Mouse (Mus musculus) brown adipose tissue, adult 24 weeks (tissue): ENCODE data around the gene Fignl1. TPM values are rescaled to one million over a fixed set of nuclear protein-coding genes. Genes with fewer than 3 reads are reported as not detected.
A peak's percentile ranks its signal among the peaks of the same experiment; 100 is the strongest.

Experiments
- H3K27ac ChIP-seq: fragments of 200-500 bp; replicated peaks from 2 replicates; pipeline ENCODE4 v1.5.1; 2012; ENCODE audit warnings: low read depth, mild to moderate bottlenecking, low read length
- H3K4me1 ChIP-seq: fragments of 200-500 bp; 2 replicates; pipeline ENCODE4 v1.6.1; 2012; ENCODE audit warnings: low read length, mixed read lengths; ENCODE audit not compliant: control insufficient read depth, insufficient read depth, insufficient read length
- H3K4me3 ChIP-seq: fragments of 200-500 bp; 2 replicates; pipeline ENCODE4 v1.5.1; 2012; ENCODE audit warnings: low read depth, mild to moderate bottlenecking, low read length, moderate library complexity; ENCODE audit not compliant: insufficient read depth
- polyA plus RNA-seq: library from polyadenylated mRNA; stranded (reverse); fragments of >200 nt; gene quantifications from 2 replicates; pipeline ENCODE4 v1.2.4, GENCODE M21; 2012; ENCODE audit not compliant: missing spikeins, insufficient read depth, insufficient read length

The Fignl1 gene
- polyA plus RNA-seq, 1 experiment: 0.79 TPM

GRCm38 (mm10) chr11:11805951-11806350 lies 2.8 kb downstream of the Fignl1 start:
- Histone ChIP-seq H3K27ac (no peak overlapping the region), H3K4me3 (no peak overlapping the region), H3K4me1 (no peaks in the 10 kb centered on the region)

GRCm38 (mm10) chr11:11804421-11804820 lies 4.3 kb downstream of the Fignl1 start:
- H3K4me3 ChIP-seq: no peak overlapping the region
- H3K27ac ChIP-seq: no peak overlapping the region
- no peaks in the 10 kb centered on the region for H3K4me1 ChIP-seq

- Histone ChIP-seq H3K4me3 (no peak overlapping the region), H3K4me1 (no peaks in the 10 kb centered on the region), H3K27ac (no peak overlapping the region)
These were observed 7.7 kb downstream of the Fignl1 start for GRCm38 (mm10) chr11:11801067-11801466.

- Histone ChIP-seq H3K27ac (no peak overlapping the region), H3K4me3 (no peak overlapping the region), H3K4me1 (no peaks in the 10 kb centered on the region)
These were observed 8.5 kb downstream of the Fignl1 start for GRCm38 (mm10) chr11:11800304-11800703.

DNA sequence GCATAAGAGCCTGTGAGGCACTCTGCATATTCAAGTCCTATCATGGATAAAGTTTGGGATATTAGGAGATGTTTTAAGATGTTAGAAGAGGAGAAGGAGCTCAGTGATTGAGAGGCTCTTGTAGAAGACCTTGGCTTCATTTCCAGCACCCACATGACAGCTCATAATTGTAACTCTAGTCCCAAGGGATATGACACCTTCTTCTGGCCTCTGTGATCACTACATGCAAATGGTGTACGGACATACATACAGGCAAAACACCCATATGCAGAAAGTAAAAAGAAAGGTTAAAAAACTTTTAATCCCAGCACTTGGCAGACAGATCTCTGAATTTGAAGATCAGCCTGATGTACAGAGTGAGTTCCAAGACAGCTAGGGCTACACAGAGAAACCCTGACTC lies 10.1 kb downstream of the Fignl1 start:
- H3K27ac ChIP-seq: no peak overlapping the region
- H3K4me1 ChIP-seq: no peaks in the 10 kb centered on the region
- no peak overlapping the region for H3K4me3 ChIP-seq

- H3K4me3 ChIP-seq: no peak overlapping the region
- H3K4me1 ChIP-seq: no peaks in the 10 kb centered on the region
- H3K27ac ChIP-seq: no peak overlapping the region
These were observed 14.1 kb downstream of the Fignl1 start for GRCm38 (mm10) chr11:11794626-11795025.

GRCm38 (mm10) chr11:11788521-11788974 lies 20.2 kb downstream of the Fignl1 start:
- H3K4me1 ChIP-seq: no peaks in the 10 kb centered on the region
- peak overlapping the region; percentile 50 for H3K4me3 ChIP-seq
- H3K27ac ChIP-seq: no peak overlapping the region

- H3K4me3 ChIP-seq: no peak overlapping the region
- no peak overlapping the region for H3K27ac ChIP-seq
- H3K4me1 ChIP-seq: no peaks in the 10 kb centered on the region; the same call in none of the 2 replicates
These were observed 23.3 kb downstream of the Fignl1 start for GRCm38 (mm10) chr11:11785457-11785856.

GRCm38 (mm10) chr11:11781728-11782127 lies 27.0 kb downstream of the Fignl1 start:
- Histone ChIP-seq H3K4me1 (no peaks in the 10 kb centered on the region; the same call in none of the 2 replicates), H3K4me3 (no peak overlapping the region), H3K27ac (no peak overlapping the region)

- no peak overlapping the region for H3K27ac ChIP-seq
- peaks cover 2% of the 10 kb centered on the region for H3K4me1 ChIP-seq
- no peak overlapping the region for H3K4me3 ChIP-seq
These were observed 30.4 kb downstream of the Fignl1 start for GRCm38 (mm10) chr11:11778345-11778744.

DNA sequence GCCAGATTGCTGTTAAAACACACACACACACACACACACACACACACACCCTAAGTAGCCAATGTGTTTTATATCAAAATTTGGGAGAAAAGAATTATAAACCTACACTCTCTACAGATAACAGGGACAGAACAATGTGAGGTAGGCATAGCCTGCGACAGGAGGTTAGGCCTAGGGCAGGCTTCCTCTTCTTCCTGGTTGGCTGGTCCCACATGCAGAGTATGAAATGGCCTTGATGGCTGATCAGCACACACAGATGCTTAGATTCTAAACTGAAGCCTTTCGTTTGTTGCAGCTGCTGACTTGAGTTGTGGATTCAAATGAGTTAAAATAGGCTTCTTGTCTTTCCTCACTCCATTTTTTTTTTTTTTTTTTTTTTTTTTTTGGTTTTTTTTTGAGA lies 31.0 kb downstream of the Fignl1 start:
- H3K4me3 ChIP-seq: no peak overlapping the region
- H3K27ac ChIP-seq: no peak overlapping the region
- H3K4me1 ChIP-seq: peaks cover 2% of the 10 kb centered on the region

GRCm38 (mm10) chr11:11777246-11777645 lies 31.5 kb downstream of the Fignl1 start:
- no peak overlapping the region for H3K4me3 ChIP-seq
- no peak overlapping the region for H3K27ac ChIP-seq
- H3K4me1 ChIP-seq: peaks cover 2% of the 10 kb centered on the region

- peaks cover 2% of the 10 kb centered on the region for H3K4me1 ChIP-seq
- no peak overlapping the region for H3K4me3 ChIP-seq
- H3K27ac ChIP-seq: no peak overlapping the region
These were observed 32.0 kb downstream of the Fignl1 start for GRCm38 (mm10) chr11:11776822-11777174.

DNA sequence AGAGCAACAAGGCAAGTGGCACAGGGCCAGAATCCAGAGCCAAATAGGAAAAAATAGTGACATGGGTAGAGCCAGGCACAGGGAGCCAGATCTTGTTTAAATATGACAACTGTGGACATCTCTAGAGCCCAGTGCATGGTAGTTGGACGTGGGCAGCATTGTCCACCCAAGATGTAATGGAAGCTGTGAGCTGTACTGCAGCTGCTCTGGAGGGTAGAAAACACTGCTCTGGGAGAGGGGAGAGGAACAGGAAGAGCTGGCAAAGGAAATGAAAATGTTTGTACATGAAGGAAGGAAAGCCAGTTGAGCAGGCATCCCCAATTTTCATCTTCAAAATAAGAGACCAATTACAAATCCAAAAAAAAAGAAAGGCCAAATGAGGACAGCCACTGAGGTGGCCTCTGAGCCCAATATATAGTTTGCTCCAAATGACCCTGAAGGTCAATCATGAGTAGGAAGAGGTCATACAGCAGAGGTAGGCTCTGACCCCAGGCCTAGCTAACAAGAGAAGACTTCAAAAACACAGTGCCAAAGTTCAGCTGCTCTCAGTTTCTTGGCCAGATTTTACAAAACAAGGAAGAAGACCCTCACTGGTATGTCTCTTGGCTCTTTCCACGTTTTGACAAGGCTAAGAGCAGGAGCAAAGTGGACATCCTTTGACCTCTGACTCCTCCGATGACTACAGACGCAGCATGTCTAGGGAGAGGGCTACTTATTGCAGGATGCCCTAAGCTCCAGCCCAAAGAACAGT lies 32.5 kb downstream of the Fignl1 start:
- Histone ChIP-seq H3K4me3 (no peak overlapping the region), H3K27ac (no peak overlapping the region), H3K4me1 (0 out of 2 replicates have a peak, but pooled peaks cover 2% of the 10 kb centered on the region)

DNA sequence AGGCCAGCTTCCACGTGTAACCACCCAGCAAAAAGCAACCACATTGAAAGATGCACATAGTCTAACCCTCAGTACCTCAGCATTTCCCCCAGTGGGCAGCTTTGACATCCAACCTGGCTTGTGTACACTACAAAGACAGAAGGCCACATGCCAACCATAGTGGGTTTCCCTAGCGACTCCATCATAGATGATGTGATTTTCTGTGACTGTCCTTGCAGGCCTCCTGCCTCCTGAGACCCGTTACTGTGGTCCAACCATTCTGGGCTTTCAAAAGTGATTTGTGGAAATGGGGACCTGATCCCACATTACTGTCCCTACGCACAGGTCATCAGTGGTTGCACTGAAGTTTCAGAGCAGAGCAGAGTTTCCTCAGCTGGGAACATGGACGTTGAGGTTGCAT lies 33.9 kb downstream of the Fignl1 start:
- Histone ChIP-seq H3K4me1 (0 out of 2 replicates have a peak, but pooled peaks cover 2% of the 10 kb centered on the region), H3K27ac (no peak overlapping the region)

DNA sequence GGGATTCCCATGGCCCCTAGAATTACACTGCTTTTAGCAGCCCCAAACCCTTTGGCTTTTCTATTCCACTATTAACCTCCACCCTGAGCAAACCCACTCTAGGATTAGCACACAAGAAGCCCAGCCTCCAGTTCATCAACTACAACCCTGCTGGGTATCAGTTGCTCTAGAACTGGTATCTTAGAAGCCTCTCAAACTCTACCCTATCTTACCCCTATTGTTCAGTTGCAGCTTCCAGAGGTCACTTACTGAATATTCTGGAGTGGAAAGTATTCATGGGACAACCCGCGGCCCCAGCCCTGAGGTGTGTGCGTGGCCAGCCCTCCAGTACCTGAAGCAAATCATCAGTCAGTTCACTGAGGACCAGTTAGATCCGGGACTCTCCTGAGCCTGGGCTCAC lies 34.4 kb downstream of the Fignl1 start:
- 0 out of 2 replicates have a peak, but pooled peaks cover 2% of the 10 kb centered on the region for H3K4me1 ChIP-seq
- no peak overlapping the region for H3K27ac ChIP-seq
- H3K4me3 ChIP-seq: no peak overlapping the region

More for the DNA sequence above, 33.9 kb downstream of the Fignl1 start:
- H3K4me3 ChIP-seq: no peak overlapping the region
